Mouse (Mus musculus) lung, adult 2 months (tissue): ENCODE measurements around the gene Impg1.

ENCODE experiments used
- CTCF ChIP-seq: fragments of 200-500 bp; IDR thresholded peaks from 2 replicates; pipeline ENCODE4 v1.5.1; 2011; ENCODE audit warnings: mild to moderate bottlenecking, low read length, control low read depth; ENCODE audit not compliant: insufficient read depth
- POLR2A ChIP-seq: fragments of 200-500 bp; IDR thresholded peaks from 2 replicates; pipeline ENCODE4 v1.6.1; 2011; ENCODE audit warnings: low read depth, mild to moderate bottlenecking, control low read depth, low read length, borderline replicate concordance; ENCODE audit errors: extremely low read depth

- TF ChIP-seq CTCF (no peak), POLR2A (no peak)
These were observed 78.8 kb downstream of the Impg1 start for GRCm38 (mm10) chr9:80386492-80386891.
